Mouse (Mus musculus) bone marrow, adult 2 months (tissue): ENCODE measurements around the gene Gm13289.
"Not testable (repeated sequence)": the region's sequence is repeated elsewhere in the genome, so short reads cannot be mapped to it uniquely, and the experiment has no call there.

Experiments used
- CTCF ChIP-seq: fragments of 200-500 bp; IDR thresholded peaks from 2 replicates; pipeline ENCODE4 v1.5.1; 2011; ENCODE audit warnings: low read length, control low read depth; ENCODE audit not compliant: control insufficient read depth, insufficient read depth
- POLR2A ChIP-seq: fragments of 200-500 bp; IDR thresholded peaks from 2 replicates; pipeline ENCODE4 v1.6.1; 2011; ENCODE audit warnings: low read depth, mild to moderate bottlenecking, control low read depth, low read length, borderline replicate concordance; ENCODE audit not compliant: control insufficient read depth

DNA sequence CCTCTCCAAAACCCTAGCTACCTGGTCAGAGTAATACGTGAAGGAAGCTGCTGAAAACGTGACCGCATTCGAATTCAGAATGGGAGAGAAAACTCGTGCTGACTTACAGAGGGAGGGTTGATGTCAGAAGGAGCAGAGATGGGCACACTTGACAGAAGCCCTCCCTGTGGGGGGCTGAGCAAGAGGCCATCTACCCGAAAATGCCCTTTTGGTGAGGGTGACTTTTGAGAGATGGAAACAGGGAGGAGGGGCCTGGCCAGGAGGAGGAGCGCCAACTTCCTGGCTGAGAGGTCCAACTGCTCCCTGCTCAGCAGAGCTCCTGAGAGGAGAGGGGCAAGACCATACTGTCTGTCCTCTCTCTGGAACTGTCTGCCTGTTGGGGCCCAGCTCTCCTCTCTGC lies 5.1 kb downstream of the Gm13289 start, which contains the start of gene Ifnz:
- not testable (repeated sequence) for TF ChIP-seq POLR2A, CTCF
